Mouse (Mus musculus): Measurements from ENCODE around the gene Tas2r114.

GRCm38 (mm10) chr6:131712803-131713202, 22.9 kb upstream of the Tas2r114 start:
- no peak for TF ChIP-seq EP300 (optimal IDR thresholded peaks at IDR 0.05)
- peak; percentile 58 for TF ChIP-seq CTCF (IDR thresholded peaks at IDR 0.05; ENCODE audit: low read depth)

All from stomach, postnatal 0 days (tissue).